Mouse (Mus musculus) activated CD4-positive, CD25-positive, alpha-beta regulatory T cell, adult 9 weeks (primary cell): Measurements from ENCODE around the gene Uba2. TPM values are rescaled to one million over a fixed set of nuclear protein-coding genes. Genes with fewer than 3 reads are reported as not detected.

ENCODE experiments used
- polyA plus RNA-seq: library from polyadenylated mRNA; unstranded; fragments of 100-300 nt; shearing (Covaris generic); gene quantifications from one replicate; pipeline ENCODE4 v1.2.1, GENCODE M21; 2017

Gene Uba2
- 154 TPM for polyA plus RNA-seq

GRCm38 (mm10) chr7:34169454-34169853 is at the start of gene Uba2:
TSS of gene Uba2 (minus strand) at chr7:34169599.

GRCm38 (mm10) chr7:34196132-34197128 is 27.0 kb upstream of the Uba2 start, which contains the start of gene Pdcd2l:
TSS of gene Pdcd2l (minus strand) at chr7:34196661.

GRCm38 (mm10) chr7:34133117-34133762 is 36.2 kb downstream of the Uba2 start, which contains the start of gene Wtip:
TSS of gene Wtip (minus strand) at chr7:34133268.

GRCm38 (mm10) chr7:34094911-34095481 is 74.4 kb downstream of the Uba2 start, which contains the start of gene Scgb1b30:
TSS of gene Scgb1b30 (plus strand) at chr7:34095431.

Other genes starting within 250 kb of the Uba2 start
- not detected for gene Scgb2b26, start 224.6 kb downstream of the Uba2 start, polyA plus RNA-seq
- not detected for gene Scgb2b27, start 155.7 kb downstream of the Uba2 start, polyA plus RNA-seq
- gene Scgb1b27, start 148.1 kb downstream of the Uba2 start, polyA plus RNA-seq, result not detected
- not detected for gene Scgb1b30, start 74.2 kb downstream of the Uba2 start, polyA plus RNA-seq
- not detected for gene Wtip, start 36.3 kb downstream of the Uba2 start, polyA plus RNA-seq
- gene Pdcd2l, start 27.1 kb upstream of the Uba2 start, polyA plus RNA-seq, result 47.5 TPM
- gene Gpi1, start 60.7 kb upstream of the Uba2 start, polyA plus RNA-seq, result 380 TPM
- not detected for gene Gm6096, start 81.4 kb upstream of the Uba2 start, polyA plus RNA-seq
- gene 4931406P16Rik, start 144.0 kb upstream of the Uba2 start, polyA plus RNA-seq, result 36.6 TPM
- 35.3 TPM for gene Lsm14a, start 223.7 kb upstream of the Uba2 start, polyA plus RNA-seq